Mouse (Mus musculus) intestine, embryonic 15.5 days (tissue): Measurements from ENCODE around the gene Tnk2. TPM values are rescaled to one million over a fixed set of nuclear protein-coding genes. Genes with fewer than 3 reads are reported as not detected.
A peak's percentile ranks its signal among the peaks of the same experiment; 100 is the strongest.

Experiments
- ATAC-seq: fragments of 200-750 bp; cut with Nextera tagmentation; 2 replicates; pipeline ENCODE4 v1.8.0; 2017; ENCODE audit warnings: moderate TSS enrichment, moderate library complexity
- H3K27ac ChIP-seq: fragments of 300-500 bp; sonication (generic); 2 replicates; pipeline ENCODE4 v1.5.1; 2015; ENCODE audit warnings: mild to moderate bottlenecking, inconsistent platforms
- H3K27me3 ChIP-seq: fragments of 300-500 bp; sonication (generic); replicated peaks from 2 replicates; pipeline ENCODE4 v1.6.1; 2015; ENCODE audit warnings: inconsistent platforms
- H3K36me3 ChIP-seq: fragments of 300-500 bp; sonication (generic); 2 replicates; pipeline ENCODE4 v1.6.1; 2015; ENCODE audit warnings: inconsistent platforms
- H3K4me1 ChIP-seq: fragments of 300-500 bp; sonication (generic); replicated peaks from 2 replicates; pipeline ENCODE4 v1.6.1; 2015; ENCODE audit warnings: inconsistent platforms
- H3K4me2 ChIP-seq: fragments of 300-500 bp; sonication (generic); replicated peaks from 2 replicates; pipeline ENCODE4 v1.6.1; 2015; ENCODE audit warnings: mild to moderate bottlenecking, inconsistent platforms
- H3K4me3 ChIP-seq: fragments of 300-500 bp; sonication (generic); replicated peaks from 2 replicates; pipeline ENCODE4 v1.5.1; 2015; ENCODE audit warnings: inconsistent platforms
- H3K9ac ChIP-seq: fragments of 300-500 bp; sonication (generic); 2 replicates; pipeline ENCODE4 v1.6.1; 2015; ENCODE audit warnings: inconsistent platforms
- H3K9me3 ChIP-seq: fragments of 300-500 bp; sonication (generic); 2 replicates; pipeline ENCODE4 v1.6.1; 2016; ENCODE audit warnings: inconsistent platforms
- WGBS: fragments of 180-500 bp; shearing (Covaris S2); methylation state at CpG from one replicate; pipeline ENCODE4 v1.1.7; 2015; 5-methylcytosine and 5-hydroxymethylcytosine counted together
- polyA plus RNA-seq: library from polyadenylated mRNA; unstranded; fragments of >200 nt; fragmentation: Nextera tagmentation; extraction: Ambion mirVana; gene quantifications from 2 replicates; pipeline ENCODE4 v1.2.1, GENCODE M21; 2015

Gene Tnk2
- polyA plus RNA-seq, 1 experiment from 2014 or later: 9.2 TPM

- ATAC-seq: no peak
- no peak overlapping the region for H3K9ac ChIP-seq
- no peak overlapping the region for H3K4me2 ChIP-seq
- no peak overlapping the region for H3K27ac ChIP-seq
- H3K4me3 ChIP-seq: no peak overlapping the region
- no peaks in the 10 kb centered on the region for H3K36me3 ChIP-seq
- no peaks in the 10 kb centered on the region for H3K27me3 ChIP-seq
- no peaks in the 10 kb centered on the region for H3K9me3 ChIP-seq
- 84% methylated on average over 2 of the region's 2 CpGs for WGBS
- peaks cover 54% of the 10 kb centered on the region for H3K4me1 ChIP-seq
Observed at GRCm38 (mm10) chr16:32664211-32664610, 20.5 kb downstream of the Tnk2 start.

GRCm38 (mm10) chr16:32665851-32666665 lies 22.4 kb downstream of the Tnk2 start:
- Histone ChIP-seq H3K4me2 (no peak overlapping the region), H3K27ac (peak overlapping the region; percentile 42), H3K9ac (no peak overlapping the region), H3K36me3 (peaks cover 4% of the 10 kb centered on the region; the same call in 1 of the 2 replicates), H3K4me3 (no peak overlapping the region), H3K9me3 (no peaks in the 10 kb centered on the region), H3K4me1 (peaks cover 36% of the 10 kb centered on the region), H3K27me3 (no peaks in the 10 kb centered on the region)
- ATAC-seq: peak; percentile 65
- 54% methylated on average over 11 of the region's 11 CpGs for WGBS

GRCm38 (mm10) chr16:32666671-32667551 lies 23.2 kb downstream of the Tnk2 start:
- Histone ChIP-seq H3K4me1 (peaks cover 36% of the 10 kb centered on the region), H3K9me3 (no peaks in the 10 kb centered on the region), H3K9ac (no peak overlapping the region), H3K27me3 (no peaks in the 10 kb centered on the region), H3K36me3 (peaks cover 13% of the 10 kb centered on the region; the same call in 1 of the 2 replicates), H3K4me3 (no peak overlapping the region), H3K4me2 (no peak overlapping the region), H3K27ac (0 out of 2 replicates have a peak overlapping the region, but pooled peaks have one; percentile 1)
- WGBS: 74% methylated on average over 9 of the region's 9 CpGs
- ATAC-seq: no peak

GRCm38 (mm10) chr16:32667552-32667872 lies 23.8 kb downstream of the Tnk2 start:
- Histone ChIP-seq H3K27me3 (no peaks in the 10 kb centered on the region), H3K4me1 (peaks cover 35% of the 10 kb centered on the region), H3K4me3 (no peak overlapping the region), H3K9me3 (no peaks in the 10 kb centered on the region), H3K4me2 (no peak overlapping the region), H3K9ac (no peak overlapping the region), H3K27ac (no peak overlapping the region), H3K36me3 (peaks cover 13% of the 10 kb centered on the region; the same call in 1 of the 2 replicates)
- WGBS: 81% methylated on average over 3 of the region's 3 CpGs
- no peak for ATAC-seq

GRCm38 (mm10) chr16:32668030-32668429 lies 24.4 kb downstream of the Tnk2 start:
- Histone ChIP-seq H3K27me3 (no peaks in the 10 kb centered on the region), H3K36me3 (peaks cover 13% of the 10 kb centered on the region; the same call in 1 of the 2 replicates), H3K4me3 (no peak overlapping the region), H3K4me1 (peaks cover 40% of the 10 kb centered on the region), H3K9me3 (no peaks in the 10 kb centered on the region), H3K9ac (no peak overlapping the region), H3K4me2 (no peak overlapping the region), H3K27ac (no peak overlapping the region)
- ATAC-seq: no peak
- 74% methylated on average over 10 of the region's 10 CpGs for WGBS

GRCm38 (mm10) chr16:32668472-32668871 lies 24.8 kb downstream of the Tnk2 start:
- peaks cover 41% of the 10 kb centered on the region for H3K4me1 ChIP-seq
- WGBS: 82% methylated on average over 4 of the region's 4 CpGs
- no peaks in the 10 kb centered on the region for H3K27me3 ChIP-seq
- no peak overlapping the region for H3K4me2 ChIP-seq
- no peak overlapping the region for H3K4me3 ChIP-seq
- no peaks in the 10 kb centered on the region for H3K9me3 ChIP-seq
- H3K27ac ChIP-seq: no peak overlapping the region
- no peak for ATAC-seq
- H3K36me3 ChIP-seq: peaks cover 13% of the 10 kb centered on the region; the same call in 1 of the 2 replicates
- H3K9ac ChIP-seq: no peak overlapping the region

GRCm38 (mm10) chr16:32669243-32669642 lies 25.6 kb downstream of the Tnk2 start:
- H3K27me3 ChIP-seq: no peaks in the 10 kb centered on the region
- H3K36me3 ChIP-seq: peaks cover 13% of the 10 kb centered on the region; the same call in 1 of the 2 replicates
- H3K27ac ChIP-seq: no peak overlapping the region
- WGBS: 90% methylated on average over 10 of the region's 10 CpGs
- H3K9ac ChIP-seq: no peak overlapping the region
- H3K4me3 ChIP-seq: no peak overlapping the region
- no peaks in the 10 kb centered on the region for H3K9me3 ChIP-seq
- H3K4me1 ChIP-seq: peaks cover 44% of the 10 kb centered on the region
- H3K4me2 ChIP-seq: no peak overlapping the region
- ATAC-seq: no peak

- Histone ChIP-seq H3K36me3 (peaks cover 13% of the 10 kb centered on the region), H3K4me1 (peaks cover 48% of the 10 kb centered on the region), H3K9me3 (no peaks in the 10 kb centered on the region), H3K27ac (no peak overlapping the region), H3K9ac (no peak overlapping the region), H3K4me3 (no peak overlapping the region), H3K27me3 (no peaks in the 10 kb centered on the region), H3K4me2 (no peak overlapping the region)
- ATAC-seq: no peak
- 81% methylated on average over 10 of the region's 10 CpGs for WGBS
Observed at GRCm38 (mm10) chr16:32670354-32671124, 26.9 kb downstream of the Tnk2 start.

- Histone ChIP-seq H3K9me3 (no peaks in the 10 kb centered on the region), H3K27ac (no peak overlapping the region), H3K27me3 (no peaks in the 10 kb centered on the region), H3K4me3 (no peak overlapping the region), H3K36me3 (peaks cover 20% of the 10 kb centered on the region), H3K4me1 (peaks cover 40% of the 10 kb centered on the region), H3K9ac (no peak overlapping the region), H3K4me2 (no peak overlapping the region)
- 87% methylated on average over 13 of the region's 13 CpGs for WGBS
- ATAC-seq: no peak
Observed at GRCm38 (mm10) chr16:32671206-32671887, 27.7 kb downstream of the Tnk2 start.

GRCm38 (mm10) chr16:32672250-32672649 lies 28.6 kb downstream of the Tnk2 start:
- no peak for ATAC-seq
- H3K27ac ChIP-seq: no peak overlapping the region

GRCm38 (mm10) chr16:32672861-32673560 lies 29.3 kb downstream of the Tnk2 start:
- no peaks in the 10 kb centered on the region for H3K27me3 ChIP-seq
- H3K4me1 ChIP-seq: peaks cover 34% of the 10 kb centered on the region
- H3K9me3 ChIP-seq: no peaks in the 10 kb centered on the region
- H3K9ac ChIP-seq: no peak overlapping the region
- peaks cover 26% of the 10 kb centered on the region for H3K36me3 ChIP-seq
- peak; percentile 42 for ATAC-seq
- no peak overlapping the region for H3K4me2 ChIP-seq
- 71% methylated on average over 13 of the region's 13 CpGs for WGBS
- no peak overlapping the region for H3K4me3 ChIP-seq
- no peak overlapping the region for H3K27ac ChIP-seq

More at GRCm38 (mm10) chr16:32672250-32672649, 28.6 kb downstream of the Tnk2 start:
- Histone ChIP-seq H3K4me2 (no peak overlapping the region), H3K9ac (no peak overlapping the region), H3K4me1 (peaks cover 33% of the 10 kb centered on the region), H3K9me3 (no peaks in the 10 kb centered on the region), H3K27me3 (no peaks in the 10 kb centered on the region), H3K4me3 (no peak overlapping the region), H3K36me3 (peaks cover 26% of the 10 kb centered on the region)
- 84% methylated on average over 7 of the region's 7 CpGs for WGBS
